Mouse (Mus musculus): ENCODE measurements around the gene Sox13.

- peak; percentile 67 for TF ChIP-seq POLR2A (IDR thresholded peaks at IDR 0.05; ENCODE audit: insufficient read length, low read depth)
- TF ChIP-seq POLR2AphosphoS2 (IDR thresholded peaks at IDR 0.05; ENCODE audit: insufficient read length, low read depth), result peak; percentile 42
- TF ChIP-seq MYOG (IDR thresholded peaks at IDR 0.05; ENCODE audit: control insufficient read depth in 1 of 3, insufficient read depth in 1 of 3, insufficient read length in 2 of 3, low read depth in 2 of 3), result no peak
- no peak for TF ChIP-seq MAX (IDR thresholded peaks at IDR 0.05; ENCODE audit: low read depth)
- no peak for TF ChIP-seq E2F4 (IDR thresholded peaks at IDR 0.05; ENCODE audit: insufficient read depth)
Observed at GRCm38 (mm10) chr1:133471086-133471485, 46.9 kb upstream of the Sox13 start.
